Mouse (Mus musculus): ENCODE measurements around the gene Dnajc6.

DNA sequence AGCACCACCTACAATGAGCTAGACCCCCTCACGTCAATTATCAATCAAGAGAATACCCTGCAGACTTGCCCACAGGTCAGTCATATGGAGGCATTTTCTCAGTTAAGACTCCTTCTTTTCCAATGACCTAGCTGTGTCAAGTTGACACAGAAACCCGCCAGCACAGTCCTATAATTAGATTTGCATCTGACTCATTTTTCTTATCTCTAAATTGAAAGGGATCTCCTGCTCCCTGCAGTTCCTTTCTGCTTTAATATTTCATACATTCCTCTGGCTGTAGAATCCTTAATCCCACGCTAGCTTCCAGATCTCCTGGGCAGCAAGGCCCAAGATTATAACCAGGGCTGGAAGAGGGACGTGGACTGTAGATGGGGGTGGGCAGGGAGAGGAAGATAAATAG is 44.1 kb downstream of the Dnajc6 start:
- TF ChIP-seq POLR2A (IDR thresholded peaks at IDR 0.05; ENCODE audit: low read depth, low read length) (no peak), CTCF (conservative IDR thresholded peaks at IDR 0.05; ENCODE audit: insufficient read depth, insufficient read length, low read depth, low read length) (no peak)

Measured in kidney, adult 2 months (tissue).